Mouse (Mus musculus): ENCODE results near the gene Gm49333. TPM values are rescaled to one million over a fixed set of nuclear protein-coding genes. Genes with fewer than 3 reads are reported as not detected.

The Gm49333 gene
- 0.17 TPM in 1 of 2 replicates, not detected in the other for polyA plus RNA-seq (2014; fragmentation: Nextera tagmentation; extraction: Ambion mirVana)

- Histone ChIP-seq H3K27ac (ENCODE audit: low read depth, low read length) (peak within 1 kb of the TSS; percentile 81), H3K36me3 (ENCODE audit: control insufficient read depth, insufficient read depth, low read length) (peaks cover 17% of the 10 kb centered on the region), H3K27me3 (replicated peaks; ENCODE audit: control insufficient read depth, insufficient read depth, low read length) (no peaks in the 10 kb centered on the region), H3K9me3 (replicated peaks; ENCODE audit: control insufficient read depth, low read length) (no peaks in the 10 kb centered on the region), H3K4me3 (ENCODE audit: low read depth, low read length) (peak within 1 kb of the TSS; percentile 68), H3K4me1 (ENCODE audit: control insufficient read depth, insufficient read depth, low read length) (peaks cover 16% of the 10 kb centered on the region), H3K4me2 (ENCODE audit: low read length) (peak within 1 kb of the TSS; percentile 99), H3K9ac (ENCODE audit: low read length) (peak within 1 kb of the TSS; percentile 90)
- peak; percentile 96 for DNase-seq (ENCODE audit: low spot score)
- 2% methylated on average over 41 of the region's 41 CpGs for WGBS
- ATAC-seq: peak; percentile 95
These were observed at the start of gene Gm49333, which contains the start of the genes Eef1akmt4 and Alg3 for GRCm38 (mm10) chr16:20611357-20612227. Gene Gm49333 (plus strand): TSS chr16:20611610. Gene Eef1akmt4 (plus strand): TSS chr16:20611593. Gene Alg3 (minus strand): TSS chr16:20611735.

GRCm38 (mm10) chr16:20565075-20565474 is 46.3 kb upstream of the Gm49333 start:
- ATAC-seq (no peak), DNase-seq (ENCODE audit: low spot score) (no peak)
- peaks cover 32% of the 10 kb centered on the region for H3K36me3 ChIP-seq (ENCODE audit: control insufficient read depth, insufficient read depth, low read length)
- H3K9me3 ChIP-seq (replicated peaks; ENCODE audit: control insufficient read depth, low read length): no peaks in the 10 kb centered on the region
- H3K27me3 ChIP-seq (replicated peaks; ENCODE audit: control insufficient read depth, insufficient read depth, low read length): no peaks in the 10 kb centered on the region
- H3K4me3 ChIP-seq (ENCODE audit: low read depth, low read length): no peak overlapping the region
- no peaks in the 10 kb centered on the region for H3K4me1 ChIP-seq (ENCODE audit: control insufficient read depth, insufficient read depth, low read length)
- no peak overlapping the region for H3K27ac ChIP-seq (ENCODE audit: low read depth, low read length)
- WGBS: 59% methylated on average over 1 of the region's 1 CpGs
- no peak overlapping the region for H3K9ac ChIP-seq (ENCODE audit: low read length)
- H3K4me2 ChIP-seq (ENCODE audit: low read length): no peak overlapping the region

GRCm38 (mm10) chr16:20589366-20589938 is 22.0 kb upstream of the Gm49333 start, which contains the start of gene Vwa5b2:
Gene Vwa5b2 (plus strand): TSS chr16:20589471.
- H3K4me1 ChIP-seq (ENCODE audit: control insufficient read depth, insufficient read depth, low read length): peaks cover 3% of the 10 kb centered on the region; the same call in 1 of the 2 replicates
- DNase-seq (ENCODE audit: low spot score) (peak; percentile 27), ATAC-seq (peak; percentile 76)
- H3K4me2 ChIP-seq (ENCODE audit: low read length): peak within 1 kb of the TSS; percentile 93
- H3K4me3 ChIP-seq (ENCODE audit: low read depth, low read length): peak within 1 kb of the TSS; percentile 48
- no peaks in the 10 kb centered on the region for H3K9me3 ChIP-seq (replicated peaks; ENCODE audit: control insufficient read depth, low read length)
- H3K9ac ChIP-seq (ENCODE audit: low read length): peak within 1 kb of the TSS; percentile 60
- H3K27ac ChIP-seq (ENCODE audit: low read depth, low read length): no peak within 1 kb of the TSS
- under 1% methylated on average over 22 of the region's 24 CpGs for whole genome bisulfite sequencing
- peaks cover 43% of the 10 kb centered on the region for H3K27me3 ChIP-seq (replicated peaks; ENCODE audit: control insufficient read depth, insufficient read depth, low read length)
- H3K36me3 ChIP-seq (ENCODE audit: control insufficient read depth, insufficient read depth, low read length): no peaks in the 10 kb centered on the region

- Histone ChIP-seq H3K9me3 (replicated peaks; ENCODE audit: control insufficient read depth, low read length) (no peaks in the 10 kb centered on the region), H3K4me2 (ENCODE audit: low read length) (peak overlapping the region; percentile 93), H3K27me3 (replicated peaks; ENCODE audit: control insufficient read depth, insufficient read depth, low read length) (peaks cover 43% of the 10 kb centered on the region), H3K27ac (ENCODE audit: low read depth, low read length) (no peak overlapping the region), H3K4me3 (ENCODE audit: low read depth, low read length) (peak overlapping the region; percentile 48), H3K4me1 (ENCODE audit: control insufficient read depth, insufficient read depth, low read length) (peaks cover 3% of the 10 kb centered on the region; the same call in 1 of the 2 replicates), H3K9ac (ENCODE audit: low read length) (peak overlapping the region; percentile 60), H3K36me3 (ENCODE audit: control insufficient read depth, insufficient read depth, low read length) (no peaks in the 10 kb centered on the region)
- ATAC-seq (peak; percentile 82), DNase-seq (ENCODE audit: low spot score) (peak; percentile 62)
- under 1% methylated on average over 38 of the region's 39 CpGs for WGBS
These were observed 21.3 kb upstream of the Gm49333 start for GRCm38 (mm10) chr16:20589939-20590679.

GRCm38 (mm10) chr16:20590680-20591038 is 20.8 kb upstream of the Gm49333 start:
- Histone ChIP-seq H3K4me3 (ENCODE audit: low read depth, low read length) (peak overlapping the region; percentile 48), H3K36me3 (ENCODE audit: control insufficient read depth, insufficient read depth, low read length) (no peaks in the 10 kb centered on the region), H3K4me2 (ENCODE audit: low read length) (peak overlapping the region; percentile 93), H3K9ac (ENCODE audit: low read length) (peak overlapping the region; percentile 60), H3K27ac (ENCODE audit: low read depth, low read length) (no peak overlapping the region), H3K9me3 (replicated peaks; ENCODE audit: control insufficient read depth, low read length) (no peaks in the 10 kb centered on the region), H3K4me1 (ENCODE audit: control insufficient read depth, insufficient read depth, low read length) (peaks cover 3% of the 10 kb centered on the region; the same call in 1 of the 2 replicates), H3K27me3 (replicated peaks; ENCODE audit: control insufficient read depth, insufficient read depth, low read length) (peaks cover 43% of the 10 kb centered on the region)
- 2% methylated on average over 14 of the region's 17 CpGs for WGBS
- no peak for ATAC-seq
- DNase-seq (ENCODE audit: low spot score): no peak

- peaks cover 43% of the 10 kb centered on the region for H3K27me3 ChIP-seq (replicated peaks; ENCODE audit: control insufficient read depth, insufficient read depth, low read length)
- DNase-seq (ENCODE audit: low spot score) (no peak), ATAC-seq (no peak)
- H3K9ac ChIP-seq (ENCODE audit: low read length): no peak overlapping the region
- WGBS: 6% methylated on average over 36 of the region's 48 CpGs
- peak overlapping the region; percentile 48; the same call in 1 of the 2 replicates for H3K4me3 ChIP-seq (ENCODE audit: low read depth, low read length)
- peak overlapping the region; percentile 93 for H3K4me2 ChIP-seq (ENCODE audit: low read length)
- no peak overlapping the region for H3K27ac ChIP-seq (ENCODE audit: low read depth, low read length)
- H3K9me3 ChIP-seq (replicated peaks; ENCODE audit: control insufficient read depth, low read length): no peaks in the 10 kb centered on the region
- H3K36me3 ChIP-seq (ENCODE audit: control insufficient read depth, insufficient read depth, low read length): no peaks in the 10 kb centered on the region
- H3K4me1 ChIP-seq (ENCODE audit: control insufficient read depth, insufficient read depth, low read length): peaks cover 3% of the 10 kb centered on the region; the same call in 1 of the 2 replicates
These were observed 20.2 kb upstream of the Gm49333 start for GRCm38 (mm10) chr16:20591076-20591705.

GRCm38 (mm10) chr16:20595060-20595673 is 16.2 kb upstream of the Gm49333 start:
- H3K4me3 ChIP-seq (ENCODE audit: low read depth, low read length): no peak overlapping the region
- no peak overlapping the region for H3K27ac ChIP-seq (ENCODE audit: low read depth, low read length)
- DNase-seq (ENCODE audit: low spot score) (no peak), ATAC-seq (no peak)
- peaks cover 23% of the 10 kb centered on the region for H3K27me3 ChIP-seq (replicated peaks; ENCODE audit: control insufficient read depth, insufficient read depth, low read length)
- WGBS: 85% methylated on average over 7 of the region's 7 CpGs
- no peak overlapping the region for H3K9ac ChIP-seq (ENCODE audit: low read length)
- no peaks in the 10 kb centered on the region for H3K36me3 ChIP-seq (ENCODE audit: control insufficient read depth, insufficient read depth, low read length)
- H3K4me1 ChIP-seq (ENCODE audit: control insufficient read depth, insufficient read depth, low read length): peaks cover 2% of the 10 kb centered on the region; the same call in 1 of the 2 replicates
- H3K4me2 ChIP-seq (ENCODE audit: low read length): no peak overlapping the region
- no peaks in the 10 kb centered on the region for H3K9me3 ChIP-seq (replicated peaks; ENCODE audit: control insufficient read depth, low read length)

GRCm38 (mm10) chr16:20595737-20596136 is 15.7 kb upstream of the Gm49333 start:
- Histone ChIP-seq H3K27me3 (replicated peaks; ENCODE audit: control insufficient read depth, insufficient read depth, low read length) (peaks cover 17% of the 10 kb centered on the region), H3K4me3 (ENCODE audit: low read depth, low read length) (no peak overlapping the region), H3K36me3 (ENCODE audit: control insufficient read depth, insufficient read depth, low read length) (no peaks in the 10 kb centered on the region), H3K4me2 (ENCODE audit: low read length) (no peak overlapping the region), H3K9ac (ENCODE audit: low read length) (no peak overlapping the region), H3K9me3 (replicated peaks; ENCODE audit: control insufficient read depth, low read length) (no peaks in the 10 kb centered on the region), H3K4me1 (ENCODE audit: control insufficient read depth, insufficient read depth, low read length) (no peaks in the 10 kb centered on the region), H3K27ac (ENCODE audit: low read depth, low read length) (no peak overlapping the region)
- DNase-seq (ENCODE audit: low spot score) (no peak), ATAC-seq (no peak)
- WGBS: 86% methylated on average over 4 of the region's 4 CpGs
